ENCODE assay signal across 8 mouse cellular contexts in genomic region chr16:29683563-29683962, GRCm38 (mm10).
DNase-seq lines count a peak whose midpoint lies in the region; ATAC-seq and TF ChIP-seq lines count a peak whose summit lies in the region.

No protein-coding gene starts in this region.

- peak overlapping the region; percentile 44; the same call in 1 of the 2 replicates for H3K4me2 ChIP-seq in forebrain, embryonic 11.5 days (ENCODE audit: low read depth, low read length, severe bottlenecking)
- peak overlapping the region; percentile 50 for H3K4me2 ChIP-seq in hindbrain, embryonic 15.5 days
- peak overlapping the region; percentile 47 for H3K4me2 ChIP-seq in midbrain, embryonic 12.5 days (replicated peaks)

- no peaks in the 10 kb centered on the region for H3K9me3 ChIP-seq in forebrain, embryonic 11.5 days (ENCODE audit: control insufficient read depth, low read length)
- no peaks in the 10 kb centered on the region for H3K9me3 ChIP-seq in hindbrain, embryonic 15.5 days
- H3K9me3 ChIP-seq in midbrain, embryonic 12.5 days, result no peaks in the 10 kb centered on the region

- peaks cover 26% of the 10 kb centered on the region; the same call in 1 of the 2 replicates for H3K4me1 ChIP-seq in forebrain, embryonic 11.5 days (replicated peaks; ENCODE audit: control insufficient read depth, insufficient read depth, low read length)
- H3K4me1 ChIP-seq in hindbrain, embryonic 15.5 days (replicated peaks), result peaks cover 22% of the 10 kb centered on the region
- H3K4me1 ChIP-seq in midbrain, embryonic 12.5 days, result peaks cover 32% of the 10 kb centered on the region

- H3K4me3 ChIP-seq in forebrain, embryonic 11.5 days (ENCODE audit: low read depth, low read length), result no peak overlapping the region
- no peak overlapping the region for H3K4me3 ChIP-seq in hindbrain, embryonic 15.5 days
- H3K4me3 ChIP-seq in midbrain, embryonic 12.5 days, result no peak overlapping the region

- peaks cover 9% of the 10 kb centered on the region; the same call in 1 of the 2 replicates for H3K27me3 ChIP-seq in forebrain, embryonic 11.5 days (ENCODE audit: control insufficient read depth, insufficient read depth, low read length)
- H3K27me3 ChIP-seq in hindbrain, embryonic 15.5 days, result peaks cover 27% of the 10 kb centered on the region
- H3K27me3 ChIP-seq in midbrain, embryonic 12.5 days, result peaks cover 86% of the 10 kb centered on the region

- ATAC-seq in forebrain, embryonic 11.5 days (replicated peaks; ENCODE audit: low FRiP score), result peak; percentile 82
- ATAC-seq in hindbrain, embryonic 15.5 days (ENCODE audit: low FRiP score, low read depth), result peak; percentile 39; the same call in 1 of the 2 replicates
- ATAC-seq in midbrain, embryonic 12.5 days (ENCODE audit: low FRiP score, low read depth), result peak; percentile 86
- no peak for ATAC-seq in megakaryocyte progenitor cell, adult 5-6 weeks (replicated peaks; ENCODE audit: poor library complexity)

- no peak for TF ChIP-seq POLR2A in brain, embryonic 14.5 days (IDR thresholded peaks at IDR 0.05; ENCODE audit: borderline replicate concordance, extremely low read depth, insufficient read depth, insufficient read length, poor library complexity, severe bottlenecking)

- peak overlapping the region; percentile 80 for H3K27ac ChIP-seq in forebrain, embryonic 11.5 days (ENCODE audit: low read depth, low read length)
- no peak overlapping the region for H3K27ac ChIP-seq in hindbrain, embryonic 15.5 days (replicated peaks)
- peak overlapping the region; percentile 54 for H3K27ac ChIP-seq in midbrain, embryonic 12.5 days (replicated peaks)

- WGBS in forebrain, embryonic 11.5 days, result 3% methylated on average over 12 of the region's 12 CpGs
- WGBS in hindbrain, embryonic 15.5 days, result 4% methylated on average over 12 of the region's 12 CpGs
- under 1% methylated on average over 12 of the region's 12 CpGs for WGBS in midbrain, embryonic 12.5 days

- TF ChIP-seq CTCF in brain, embryonic 14.5 days (IDR thresholded peaks at IDR 0.05; ENCODE audit: borderline replicate concordance, extremely low read depth, insufficient read depth, insufficient read length), result no peak

- no peaks in the 10 kb centered on the region for H3K36me3 ChIP-seq in forebrain, embryonic 11.5 days (ENCODE audit: control insufficient read depth, insufficient read depth, low read length)
- no peaks in the 10 kb centered on the region for H3K36me3 ChIP-seq in hindbrain, embryonic 15.5 days
- H3K36me3 ChIP-seq in midbrain, embryonic 12.5 days, result no peaks in the 10 kb centered on the region

- peak; percentile 82 for DNase-seq in brain, embryonic 14.5 days (ENCODE audit: low read depth)
- peak; percentile 74 for DNase-seq in forebrain, embryonic 11.5 days (ENCODE audit: low spot score)
- no peak for DNase-seq in spleen, postnatal 4 days (ENCODE audit: low spot score in 2 of 2)
- no peak for DNase-seq in left cerebral cortex, adult 8-10 months (ENCODE audit: low spot score in 2 of 2)
- no peak for DNase-seq in cerebellum, adult 11 months

- H3K9ac ChIP-seq in forebrain, embryonic 11.5 days (ENCODE audit: low read length), result peak overlapping the region; percentile 58
- H3K9ac ChIP-seq in hindbrain, embryonic 15.5 days, result no peak overlapping the region
- peak overlapping the region; percentile 25; the same call in 1 of the 2 replicates for H3K9ac ChIP-seq in midbrain, embryonic 12.5 days (replicated peaks)

Comparison
In these comparisons a context has a peak if more than half of its experiments do, and no peak if none do; other contexts are left out.
1. DNase-seq: peak in brain, embryonic 14.5 days (single experiment) and forebrain, embryonic 11.5 days (single experiment); none in spleen, postnatal 4 days (0 of 2), left cerebral cortex, adult 8-10 months (0 of 2) and cerebellum, adult 11 months (single experiment).
2. Peak in every context shown above with its lines, with median percentiles within 50 percentile points of each other: H3K4me2 ChIP-seq.